Mouse (Mus musculus): ENCODE measurements around the gene Eif2b3.

Eif2b3 gene

GRCm38 (mm10) chr4:117014901-117015415 is 4.2 kb upstream of the Eif2b3 start:
- DNase-seq (ENCODE audit: low spot score in 2 of 2) = no peak

GRCm38 (mm10) chr4:117017738-117018137 is 1.5 kb upstream of the Eif2b3 start:
- no peak for DNase-seq (ENCODE audit: low spot score in 2 of 2)

- no peak for DNase-seq (ENCODE audit: low spot score in 2 of 2)
Measured at GRCm38 (mm10) chr4:117018327-117018726, 875 bp upstream of the Eif2b3 start.

- DNase-seq (ENCODE audit: low spot score in 2 of 2) = no peak
Measured at GRCm38 (mm10) chr4:117023469-117023868, 4.3 kb downstream of the Eif2b3 start.

- DNase-seq (ENCODE audit: low spot score in 2 of 2) = no peak
Measured at GRCm38 (mm10) chr4:117031105-117031504, 11.9 kb downstream of the Eif2b3 start.

- DNase-seq (ENCODE audit: low spot score in 2 of 2) = no peak
Measured at GRCm38 (mm10) chr4:117039925-117040687, 20.9 kb downstream of the Eif2b3 start.

GRCm38 (mm10) chr4:117040791-117041190 is 21.6 kb downstream of the Eif2b3 start:
- no peak for DNase-seq (ENCODE audit: low spot score in 2 of 2)

GRCm38 (mm10) chr4:117041283-117041721 is 22.1 kb downstream of the Eif2b3 start:
- no peak for DNase-seq (ENCODE audit: low spot score in 2 of 2)

GRCm38 (mm10) chr4:117048836-117049235 is 29.6 kb downstream of the Eif2b3 start:
- DNase-seq (ENCODE audit: low spot score in 2 of 2) = no peak

GRCm38 (mm10) chr4:117049485-117049884 is 30.3 kb downstream of the Eif2b3 start:
- DNase-seq (ENCODE audit: low spot score in 2 of 2) = no peak

GRCm38 (mm10) chr4:117052626-117053025 is 33.4 kb downstream of the Eif2b3 start:
- no peak for DNase-seq (ENCODE audit: low spot score in 2 of 2)

- no peak for DNase-seq (ENCODE audit: low spot score in 2 of 2)
Measured at GRCm38 (mm10) chr4:117053956-117054355, 34.8 kb downstream of the Eif2b3 start.

- DNase-seq (ENCODE audit: low spot score in 2 of 2) = no peak
Measured at GRCm38 (mm10) chr4:117056102-117056501, 36.9 kb downstream of the Eif2b3 start.

GRCm38 (mm10) chr4:117056514-117056913 is 37.3 kb downstream of the Eif2b3 start:
- no peak for DNase-seq (ENCODE audit: low spot score in 2 of 2)

- no peak for DNase-seq (ENCODE audit: low spot score in 2 of 2)
Measured at GRCm38 (mm10) chr4:117058512-117058911, 39.3 kb downstream of the Eif2b3 start.

- DNase-seq (ENCODE audit: low spot score in 2 of 2) = no peak
Measured at GRCm38 (mm10) chr4:117062700-117063390, 43.6 kb downstream of the Eif2b3 start.

GRCm38 (mm10) chr4:117068035-117068434 is 48.8 kb downstream of the Eif2b3 start:
- no peak for DNase-seq (ENCODE audit: low spot score in 2 of 2)

GRCm38 (mm10) chr4:117069647-117070046 is 50.4 kb downstream of the Eif2b3 start:
- no peak for DNase-seq (ENCODE audit: low spot score in 2 of 2)

- DNase-seq (ENCODE audit: low spot score in 2 of 2) = no peak
Measured at GRCm38 (mm10) chr4:117070624-117071023, 51.4 kb downstream of the Eif2b3 start.

- no peak for DNase-seq (ENCODE audit: low spot score in 2 of 2)
Measured at GRCm38 (mm10) chr4:117071183-117071582, 52.0 kb downstream of the Eif2b3 start.

GRCm38 (mm10) chr4:117087948-117088640 is 68.9 kb downstream of the Eif2b3 start:
- DNase-seq (ENCODE audit: low spot score in 2 of 2) = no peak

GRCm38 (mm10) chr4:117090586-117090985 is 71.4 kb downstream of the Eif2b3 start:
- DNase-seq (ENCODE audit: low spot score in 2 of 2) = no peak
